Mouse (Mus musculus) layer of hippocampus, postnatal 36 days (tissue): ENCODE results near the gene Gm13212. TPM values are rescaled to one million over a fixed set of nuclear protein-coding genes. Genes with fewer than 3 reads are reported as not detected.
"Not testable (repeated sequence)": the region's sequence is repeated elsewhere in the genome, so short reads cannot be mapped to it uniquely, and the experiment has no call there.

Experiments
- DNase-seq, 2 experiments: peaks; one replicate each; pipeline ENCODE4 v3.0.0; 2022
- total RNA-seq, 2 experiments: library from RNA; stranded (reverse); gene quantifications; 2 replicates each; pipeline ENCODE4 v1.2.3; 2021

Gene Gm13212
- under 1 TPM in 1 of 2 experiments, not detected in 1; 0.46 TPM for total RNA-seq

DNA sequence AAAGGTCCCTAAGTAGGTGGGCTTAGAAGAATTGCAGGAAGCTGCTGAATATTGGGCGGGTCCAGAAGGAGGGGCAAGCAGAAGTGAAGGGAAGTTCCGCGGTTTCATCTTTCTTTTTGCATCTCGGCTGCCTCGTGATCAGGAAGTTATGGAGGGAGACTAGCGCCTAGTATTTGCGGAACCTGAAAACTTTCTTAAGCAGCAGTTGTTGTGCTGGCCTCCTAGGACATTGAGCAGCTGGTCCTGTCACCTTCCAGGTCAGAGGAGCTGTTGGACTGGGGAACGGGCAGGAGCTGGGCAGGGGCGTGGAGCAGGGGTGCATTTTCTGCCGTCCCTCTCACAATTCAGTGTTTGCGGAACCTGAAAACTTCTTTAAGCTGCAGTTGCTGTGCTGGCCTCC lies at the start of gene Gm13212:
Gm13212 (plus strand) TSS at position 89 of the 400 bp plus-strand sequence.
- DNase-seq, result not testable (repeated sequence)

DNA sequence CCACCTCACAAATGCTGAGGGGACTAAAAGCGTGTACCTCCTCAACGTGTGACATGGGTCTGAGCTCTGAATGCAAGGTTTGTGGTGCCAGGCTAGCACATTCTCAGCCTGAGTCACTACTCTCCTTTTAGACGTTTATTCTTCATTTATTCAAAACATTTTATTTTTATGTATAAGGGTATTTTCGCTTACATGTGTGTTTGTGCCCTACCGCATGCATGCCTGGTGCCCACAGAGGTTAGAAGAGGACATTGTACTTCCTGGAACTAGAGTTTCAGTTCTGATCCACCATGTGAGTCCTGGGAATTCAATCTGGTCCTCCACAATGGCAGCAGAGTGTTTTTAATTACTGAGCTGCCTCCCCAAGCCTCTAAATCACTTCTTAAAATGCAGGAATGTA lies 41.1 kb upstream of the Gm13212 start:
- not testable (repeated sequence) for DNase-seq

DNA sequence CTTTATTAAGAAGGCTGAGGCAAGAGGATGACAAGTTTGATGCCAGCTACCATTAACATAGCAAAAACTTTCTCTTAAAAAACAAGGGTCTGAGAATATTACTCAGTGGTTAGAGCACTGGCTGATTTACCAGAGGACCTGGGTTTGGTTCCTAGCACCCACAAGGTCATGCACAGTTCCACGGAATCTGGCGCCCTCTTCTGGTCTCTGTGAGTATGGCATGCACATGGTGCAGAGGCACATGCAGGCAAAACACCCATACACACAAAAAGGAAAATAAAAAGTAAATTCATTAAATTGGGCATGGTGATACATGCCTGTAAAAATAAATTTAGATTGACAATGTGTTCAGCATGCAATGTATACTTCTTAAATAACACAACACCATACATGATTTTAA lies 39.9 kb upstream of the Gm13212 start:
- DNase-seq, result not testable (repeated sequence)

DNA sequence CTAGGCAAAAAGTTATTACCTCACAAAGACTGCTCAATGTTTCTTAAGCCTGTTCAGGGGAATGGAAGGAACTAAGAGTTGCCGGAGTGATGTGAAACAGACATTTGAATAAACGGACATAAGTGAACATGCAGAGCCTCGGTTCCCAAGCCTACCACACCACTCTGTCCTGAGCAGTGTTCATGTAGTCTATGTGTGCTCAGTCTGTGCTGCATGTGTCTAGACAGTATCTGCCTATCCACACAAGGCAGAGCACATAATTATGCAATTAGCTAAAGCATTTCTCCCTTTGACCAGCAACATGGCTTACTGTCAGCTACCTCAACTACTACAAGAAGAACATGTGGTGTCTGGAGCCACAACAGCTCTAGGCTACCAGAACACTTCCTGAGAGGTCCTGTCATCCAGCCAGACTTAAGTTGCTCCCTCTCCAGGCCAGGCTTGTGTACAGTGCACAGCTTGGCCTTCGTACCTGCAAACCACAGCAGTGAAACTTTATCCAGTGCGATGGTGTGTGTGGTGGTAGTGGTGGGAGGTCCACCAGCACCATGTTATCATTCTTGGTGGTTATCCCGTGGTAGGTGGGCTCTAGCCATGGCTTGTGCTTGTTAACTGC lies 39.1 kb upstream of the Gm13212 start:
- DNase-seq, result not testable (repeated sequence)

DNA sequence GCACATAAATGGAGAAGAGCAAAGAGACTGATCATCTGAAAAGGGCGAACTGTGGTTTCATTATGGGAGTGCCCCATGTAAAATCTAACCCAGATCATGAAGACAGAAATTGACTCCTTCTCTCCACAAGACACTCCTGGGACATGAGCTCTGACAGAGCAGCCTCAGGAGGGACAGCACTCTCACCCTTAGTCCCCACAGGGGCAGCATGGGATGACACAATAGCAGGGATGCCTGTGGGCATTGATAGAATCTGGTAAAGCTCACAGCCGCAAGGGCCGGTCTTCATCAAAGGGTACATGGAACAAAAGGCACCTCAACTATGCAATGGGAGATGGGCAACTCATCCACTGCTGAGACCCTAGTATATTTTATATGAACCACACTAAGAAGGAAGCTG lies 38.5 kb upstream of the Gm13212 start:
- not testable (repeated sequence) for DNase-seq

DNA sequence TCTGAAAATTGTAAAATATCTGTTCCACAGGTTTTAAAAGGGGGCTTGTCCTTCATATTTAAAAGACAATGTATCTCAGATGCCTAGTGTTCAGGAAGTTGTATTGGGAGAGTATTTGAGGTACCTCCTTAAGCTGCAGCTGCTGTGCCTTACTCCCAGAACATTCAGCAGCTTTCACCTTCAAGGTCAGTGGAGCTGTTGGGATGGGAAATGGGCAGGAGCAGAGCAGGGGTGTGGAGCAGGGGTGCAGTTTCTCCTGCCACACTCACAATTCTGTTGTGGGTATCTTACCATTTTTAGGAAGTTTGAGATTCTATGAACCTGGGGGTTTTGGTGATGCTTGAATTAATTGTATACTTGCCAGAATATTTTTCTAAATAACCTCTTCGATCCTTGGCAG lies 28.3 kb upstream of the Gm13212 start:
- DNase-seq, result no peak

DNA sequence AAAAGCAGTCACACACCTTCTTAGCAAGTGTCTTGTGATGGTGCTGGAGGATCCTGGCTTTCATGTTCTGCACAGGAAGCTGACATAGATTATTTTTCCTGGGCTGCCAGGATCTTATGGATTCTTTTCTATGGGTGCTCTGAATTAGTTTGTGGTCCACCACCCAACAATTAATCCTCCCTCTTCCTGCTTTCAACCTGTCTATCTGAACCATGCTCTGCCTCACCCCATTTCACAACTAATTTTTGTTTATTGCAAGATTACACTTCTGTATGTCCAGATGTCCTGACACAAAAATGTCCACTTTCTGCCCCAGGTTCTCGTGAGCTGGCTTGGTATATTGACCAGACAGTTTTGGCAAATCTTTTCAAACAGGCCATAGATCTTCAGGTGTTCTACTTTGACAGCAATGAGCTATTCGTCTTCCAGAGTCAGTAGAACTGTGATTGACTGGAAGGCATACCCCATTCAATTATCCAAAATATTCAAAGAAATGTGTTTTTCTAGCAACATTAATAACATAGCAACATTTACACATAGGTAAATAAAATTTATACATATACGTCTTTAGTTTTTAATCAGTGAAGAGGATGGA lies 25.4 kb upstream of the Gm13212 start:
- no peak for DNase-seq

DNA sequence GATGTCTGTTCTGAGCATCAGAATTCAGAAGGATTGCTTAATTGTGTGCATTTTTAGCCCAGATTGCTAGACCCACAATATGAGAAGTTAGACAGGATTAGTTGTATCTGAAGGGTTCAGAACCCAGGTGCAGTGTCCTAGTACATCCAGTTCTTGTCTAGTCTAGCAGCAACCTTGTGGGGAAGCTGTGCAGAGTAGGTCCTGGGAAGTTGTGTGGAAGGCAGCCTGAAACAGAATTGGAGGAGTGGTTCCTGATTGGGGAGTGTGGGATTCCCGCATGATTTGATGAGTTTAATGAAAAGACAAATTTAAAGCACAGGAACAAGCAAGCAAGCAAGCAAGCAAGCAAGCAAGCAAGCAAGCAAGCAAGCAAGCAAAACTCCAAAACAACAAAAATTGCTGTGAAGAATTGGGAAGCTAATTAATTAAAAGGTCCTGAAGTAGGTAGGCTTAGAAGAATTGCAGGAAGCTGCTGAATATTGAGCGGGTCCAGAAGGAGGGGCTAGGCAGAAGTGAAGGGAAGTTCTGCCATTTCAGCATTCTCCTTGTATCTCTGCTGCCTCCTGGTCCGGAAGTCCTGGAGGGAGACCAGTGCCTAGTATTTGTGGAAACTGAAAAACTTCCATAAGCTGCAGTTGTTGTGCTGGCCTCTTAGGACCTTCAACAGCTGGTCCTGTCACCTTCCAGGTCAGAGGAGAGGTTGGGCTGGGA lies 20.7 kb upstream of the Gm13212 start:
- DNase-seq, result no peak

DNA sequence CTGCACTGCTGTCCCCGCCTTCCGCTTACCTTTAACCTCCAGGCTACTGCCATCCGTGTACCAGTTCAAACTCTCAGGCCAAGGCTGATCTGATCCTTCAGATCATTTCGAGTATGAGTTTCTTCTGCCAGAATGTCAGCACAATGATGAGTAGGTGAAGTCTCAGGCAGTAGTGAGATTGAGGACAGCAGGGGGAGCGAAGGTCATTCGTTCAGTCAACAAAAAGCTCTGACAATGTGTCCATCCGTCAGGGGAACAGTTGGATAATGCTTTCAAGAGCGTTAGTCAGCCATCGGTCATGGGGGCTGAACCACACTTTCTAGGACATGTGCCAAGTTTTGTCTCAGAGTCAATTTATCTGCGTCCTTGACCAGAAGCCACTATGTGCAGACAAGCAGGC lies 14.5 kb upstream of the Gm13212 start:
- not testable (repeated sequence) for DNase-seq

DNA sequence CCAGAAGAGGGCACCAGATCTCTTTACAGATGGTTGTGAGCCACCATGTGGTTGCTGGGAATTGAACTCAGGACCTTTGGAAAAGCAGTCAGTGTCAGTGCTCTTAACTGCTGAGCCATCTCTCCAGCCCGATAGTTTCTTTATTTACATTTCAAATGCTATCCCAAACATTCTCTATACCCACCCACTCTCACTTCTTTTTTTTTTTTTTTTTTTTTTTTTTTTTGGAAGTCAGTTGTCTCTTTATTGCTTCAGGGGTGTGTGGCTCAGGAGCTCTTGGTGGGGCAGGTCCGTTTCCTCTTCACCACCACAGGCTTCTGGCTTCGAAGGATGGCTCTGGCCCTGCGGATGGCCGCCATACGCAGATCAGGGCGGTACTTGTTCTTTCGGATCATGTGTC lies 8.3 kb upstream of the Gm13212 start:
- not testable (repeated sequence) for DNase-seq

DNA sequence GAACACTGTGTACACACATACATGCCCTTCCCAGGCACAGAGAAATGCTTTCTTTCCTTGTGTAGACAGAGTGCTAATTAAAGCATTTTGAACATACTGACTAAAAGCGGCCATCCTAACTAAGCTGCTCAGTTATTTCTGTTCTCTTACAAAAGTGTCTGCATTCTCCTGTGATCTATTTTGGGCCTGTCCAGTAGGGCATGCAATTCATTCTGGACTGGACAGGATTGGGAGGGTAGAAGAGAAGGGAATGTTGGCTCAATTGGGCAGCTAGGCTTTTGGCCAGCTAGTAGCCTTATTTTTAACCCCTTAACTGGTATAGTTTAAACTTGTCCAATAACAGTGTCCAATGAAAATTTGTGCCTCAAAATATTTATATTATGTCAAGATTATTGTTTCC lies 4.6 kb upstream of the Gm13212 start:
- DNase-seq, result not testable (repeated sequence)

DNA sequence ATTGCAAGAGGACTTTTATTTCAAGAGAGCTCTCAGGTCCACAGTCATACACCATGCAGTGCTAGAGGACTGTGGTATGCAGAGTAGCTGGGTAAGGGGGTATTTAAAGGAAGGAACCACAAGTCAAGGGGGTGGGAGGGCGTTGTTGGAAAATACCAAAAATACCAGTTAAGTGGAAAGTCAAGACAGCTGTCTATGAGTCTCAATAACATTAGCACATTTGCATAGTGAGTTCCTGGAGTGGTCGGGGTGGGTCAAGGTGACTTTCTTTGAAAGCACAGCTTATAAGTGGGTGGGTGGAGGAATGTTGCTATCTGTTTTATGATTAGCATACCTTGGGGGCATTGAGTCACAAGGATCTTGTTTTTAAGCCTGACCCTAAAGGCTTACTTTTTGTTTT lies 1.1 kb downstream of the Gm13212 start:
- DNase-seq, result not testable (repeated sequence)

DNA sequence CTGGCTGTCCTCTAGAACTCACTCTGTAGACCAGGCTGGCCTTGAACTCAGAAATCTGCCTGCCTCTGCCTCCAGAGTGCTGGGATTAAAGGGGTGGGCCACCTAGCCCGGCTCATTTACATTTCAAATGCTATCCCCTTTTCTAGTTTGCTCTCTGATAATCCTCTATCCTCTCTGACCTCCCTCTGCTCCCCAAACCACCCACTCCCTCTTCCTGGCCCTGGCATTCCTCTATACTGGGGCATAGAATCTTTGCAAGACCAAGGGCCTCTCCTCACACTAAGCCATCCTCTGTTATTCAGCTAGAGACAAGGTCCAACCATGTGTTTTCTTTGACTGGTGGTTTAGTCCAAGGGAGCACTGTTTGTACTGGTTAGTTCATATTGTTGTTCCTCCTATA lies 9.2 kb downstream of the Gm13212 start:
- DNase-seq, result not testable (repeated sequence)

DNA sequence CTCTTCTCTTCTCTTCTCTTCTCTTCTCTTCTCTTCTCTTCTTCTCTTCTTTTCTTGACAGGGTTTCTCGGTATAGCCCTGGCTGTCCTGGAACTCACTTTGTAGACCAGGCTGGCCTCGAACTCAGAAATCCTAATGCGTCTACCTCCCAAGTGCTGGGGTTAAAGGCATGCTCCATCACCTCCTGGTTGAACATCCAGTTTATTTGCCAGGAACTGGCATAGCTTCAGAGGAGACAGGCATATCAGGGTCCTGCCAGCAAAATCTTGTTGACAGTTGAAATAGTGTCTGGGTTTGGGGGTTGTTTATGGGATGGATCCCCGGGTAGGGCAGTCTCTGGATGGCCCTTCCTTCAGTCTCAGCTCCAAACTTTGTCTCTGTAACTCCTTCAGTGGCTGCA lies 9.8 kb downstream of the Gm13212 start:
- DNase-seq, result not testable (repeated sequence)

DNA sequence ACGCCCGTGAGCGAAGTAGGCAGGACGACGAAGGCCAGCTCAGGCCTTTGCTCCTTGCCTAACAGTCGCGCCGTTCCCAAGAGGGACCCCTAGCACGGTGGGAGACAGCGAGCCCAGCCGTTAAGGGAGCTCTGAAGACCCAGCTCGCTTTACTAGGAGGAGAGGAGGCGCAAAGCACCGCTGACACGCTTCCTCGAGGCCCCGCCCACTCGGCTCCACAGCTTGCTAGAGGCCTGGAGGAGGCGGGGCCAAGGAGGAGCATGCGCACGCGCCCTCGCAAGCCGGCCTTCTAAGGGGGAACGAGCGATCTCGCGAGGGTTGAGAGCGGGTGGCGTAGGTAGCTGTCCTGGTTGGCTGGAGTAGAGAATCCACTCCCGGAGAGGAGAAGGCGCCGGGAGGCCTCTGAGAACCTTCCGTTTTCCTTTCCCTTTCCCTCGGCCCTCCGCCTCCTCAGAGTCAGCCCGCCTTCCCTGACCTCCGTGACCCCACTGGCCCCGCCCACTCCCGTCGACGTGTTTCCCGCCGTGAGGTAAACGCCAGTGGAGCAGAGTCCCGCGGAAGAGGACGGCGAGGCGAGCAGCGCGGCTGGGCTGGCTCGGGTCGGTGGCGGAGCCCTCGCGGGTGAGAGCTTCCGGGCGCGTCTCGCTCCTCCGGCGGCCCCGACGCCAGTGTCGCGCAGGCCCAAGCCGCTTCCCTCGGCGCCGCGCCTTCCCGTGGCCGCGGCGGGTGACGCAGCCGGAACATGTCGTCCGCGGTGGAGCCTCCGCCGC lies 55.6 kb downstream of the Gm13212 start:
- not testable (repeated sequence) for DNase-seq

DNA sequence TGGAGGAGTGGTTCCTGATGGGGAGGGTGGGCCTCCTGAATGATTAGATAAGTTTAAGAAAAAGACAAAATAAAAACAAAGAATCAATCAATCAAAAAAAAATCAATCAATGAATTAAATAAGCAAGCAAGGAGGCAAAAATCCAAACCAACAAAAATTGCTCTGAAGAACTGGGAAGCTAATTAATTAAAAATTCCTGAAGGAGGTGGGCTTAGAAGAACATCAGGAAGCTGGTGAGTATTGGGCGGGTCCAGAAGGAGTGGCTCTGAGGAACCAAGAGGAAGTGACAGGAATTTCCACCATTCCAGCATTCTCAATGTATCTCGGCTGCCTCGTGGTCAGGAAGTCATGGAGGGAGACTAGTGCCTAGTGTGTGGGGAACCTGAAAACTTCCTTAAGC lies 85.4 kb downstream of the Gm13212 start, which contains the start of gene Zfp980:
Zfp980 (plus strand) TSS at position 301 of the 400 bp plus-strand sequence.
- not testable (repeated sequence) for DNase-seq

DNA sequence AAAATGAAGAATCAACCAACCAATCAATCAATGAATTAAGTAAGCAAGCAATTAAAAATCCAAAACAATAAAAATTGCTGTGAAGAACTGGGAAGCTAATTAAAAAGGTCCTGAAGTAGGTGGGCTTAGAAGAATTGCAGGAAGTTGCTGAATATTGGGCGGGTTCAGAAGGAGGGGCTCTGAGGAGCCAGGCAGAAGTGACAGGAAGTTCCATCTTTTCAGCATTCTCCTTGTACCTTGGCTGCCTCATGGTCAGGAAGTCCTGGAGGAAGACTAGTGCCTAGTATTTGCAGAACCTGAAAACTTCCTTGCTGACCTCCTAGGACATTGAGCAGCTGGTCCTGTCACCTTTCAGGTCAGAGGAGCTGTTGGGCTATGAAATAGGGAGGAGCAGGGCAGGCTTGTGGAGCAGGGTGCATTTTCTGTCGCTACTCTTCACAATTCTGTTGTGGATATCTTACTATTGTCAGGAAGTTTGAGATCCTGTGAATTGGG lies 89.4 kb downstream of the Gm13212 start:
- DNase-seq, result not testable (repeated sequence)

Other genes with a start within 250 kb of the Gm13212 start
- under 1 TPM; 0.20 to 0.25 TPM for gene Zfp990, start 74.4 kb upstream of the Gm13212 start, total RNA-seq
- gene Zfp980, start 85.5 kb downstream of the Gm13212 start, total RNA-seq, result under 1 TPM; 0.15 to 0.20 TPM